Mouse (Mus musculus) right cerebral cortex, postnatal 10 days (tissue): ENCODE measurements at regions not wholly inside any gene's neighbourhood (a gene's known extent, or its start where the extent isn't known, plus 50 kb on each side); places are given as distances from the start of the nearest gene placed in this dataset.

ENCODE experiments used
- DNase-seq, 2 experiments: peaks; one replicate each; pipeline ENCODE4 v3.0.0; 2021; ENCODE audit warnings: low spot score in 2 of 2

DNA sequence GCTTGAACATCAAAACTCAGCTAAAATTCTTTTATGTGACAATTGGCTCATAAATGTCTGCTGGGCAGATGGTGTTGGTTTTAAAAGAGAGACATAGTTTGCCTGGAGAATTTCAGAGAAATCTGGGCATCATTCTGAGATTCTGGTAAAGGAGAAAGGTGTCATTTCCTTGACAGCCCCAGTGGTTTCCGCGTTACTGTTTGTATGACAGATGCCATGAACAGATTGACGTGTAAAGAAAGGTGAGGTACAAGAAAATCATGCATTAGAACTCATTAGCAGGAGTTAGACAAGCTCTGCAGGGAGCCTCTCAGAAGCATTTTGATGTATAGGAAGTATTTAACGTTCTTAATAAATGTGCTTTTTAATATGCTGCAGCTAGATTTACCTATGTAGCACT lies 1114.7 kb downstream of the Olfm4 start:
- peak in 1 of 2 experiments; percentile 16 for DNase-seq
